Comparison of ENCODE assay signal across 12 mouse cellular contexts in genomic region chr11:48790946-48791345, GRCm38 (mm10). TPM values are rescaled to one million over a fixed set of nuclear protein-coding genes. Genes with fewer than 3 reads are reported as not detected.
DNase-seq lines count a peak whose midpoint lies in the region; ATAC-seq and TF ChIP-seq lines count a peak whose summit lies in the region.
"Had no signal": no experiment of that assay in that cellular context is flagged by ENCODE, and none has a peak within 500 bp of the region (broad histone marks: within the 10 kb centered on the region; RNA-seq: fewer than 3 reads in every experiment).

No protein-coding gene starts in this region.

- H3K9ac ChIP-seq in neural tube, embryonic 15.5 days (replicated peaks), result no peak overlapping the region
- H3K9ac ChIP-seq: hindbrain, embryonic 12.5 days had no signal

- intact Hi-C loops in left cerebral cortex, postnatal 4 days (cut with DNase I), result loop anchor here (2.0 to 5.0 kb wide), 2 partner anchors 68 to 316 kb away; no protein-coding TSS in a partner anchor

- H3K36me3 ChIP-seq in neural tube, embryonic 15.5 days, result no peaks in the 10 kb centered on the region
- H3K36me3 ChIP-seq in kidney, adult 2 months (ENCODE audit: control insufficient read depth, insufficient read depth, low read length), result no peaks in the 10 kb centered on the region
- H3K36me3 ChIP-seq: embryonic facial prominence, embryonic 13.5 days; hindbrain, embryonic 12.5 days; limb, embryonic 13.5 days; midbrain, embryonic 12.5 days had no signal

- H3K27ac ChIP-seq in neural tube, embryonic 15.5 days (replicated peaks), result no peak overlapping the region
- no peak overlapping the region for H3K27ac ChIP-seq in kidney, adult 2 months (ENCODE audit: insufficient read depth, low read depth, low read length)
- H3K27ac ChIP-seq: embryonic facial prominence, embryonic 13.5 days; hindbrain, embryonic 12.5 days; left cerebral cortex, adult 2 months; limb, embryonic 13.5 days; midbrain, embryonic 12.5 days had no signal

- 0 out of 2 replicates have a peak overlapping the region, but pooled peaks have one; percentile 56 for H3K4me2 ChIP-seq in neural tube, embryonic 15.5 days

- 42% methylated on average over 8 of the region's 8 CpGs for WGBS in neural tube, embryonic 15.5 days
- whole genome bisulfite sequencing in kidney, adult 2 months, result 27% methylated on average over 8 of the region's 8 CpGs

- DNase-seq in neural tube, embryonic 10.5 days (ENCODE audit: extremely low spot score, low spot score), result no peak
- DNase-seq in kidney, adult 2 months, result peak; percentile 80
- peak; percentile 61 to 64 for DNase-seq in kidney, postnatal 36 days
- DNase-seq in cerebellum, postnatal 25 days, result no peak
- no peak for DNase-seq in left cerebral cortex, postnatal 4 days
- DNase-seq in gastrocnemius, postnatal 25 days, result no peak

- no peak for TF ChIP-seq POLR2A in kidney, adult 2 months (IDR thresholded peaks at IDR 0.05; ENCODE audit: low read depth, low read length)

- H3K27me3 ChIP-seq in neural tube, embryonic 15.5 days (replicated peaks), result no peaks in the 10 kb centered on the region
- H3K27me3 ChIP-seq in kidney, adult 2 months (replicated peaks; ENCODE audit: control insufficient read depth, insufficient read depth, low read length), result no peaks in the 10 kb centered on the region
- H3K27me3 ChIP-seq: embryonic facial prominence, embryonic 13.5 days; hindbrain, embryonic 12.5 days; limb, embryonic 13.5 days; midbrain, embryonic 12.5 days had no signal

- H3K4me3 ChIP-seq in neural tube, embryonic 15.5 days (replicated peaks), result no peak overlapping the region
- H3K4me3 ChIP-seq in kidney, adult 2 months (ENCODE audit: insufficient read depth, low read depth, low read length), result no peak overlapping the region
- H3K4me3 ChIP-seq: left cerebral cortex, adult 2 months had no signal

- TF ChIP-seq CTCF in kidney, adult 2 months (conservative IDR thresholded peaks at IDR 0.05; ENCODE audit: insufficient read depth, insufficient read length, low read depth, low read length), result no peak

- no peak for ATAC-seq in neural tube, embryonic 15.5 days (ENCODE audit: low FRiP score)

- peaks cover 14% of the 10 kb centered on the region; the same call in 1 of the 2 replicates for H3K4me1 ChIP-seq in neural tube, embryonic 15.5 days
- H3K4me1 ChIP-seq in kidney, adult 2 months (ENCODE audit: control insufficient read depth, insufficient read depth, low read length), result peaks cover 2% of the 10 kb centered on the region; the same call in 1 of the 2 replicates
- H3K4me1 ChIP-seq: embryonic facial prominence, embryonic 13.5 days; midbrain, embryonic 12.5 days had no signal

- H3K9me3 ChIP-seq in neural tube, embryonic 15.5 days (replicated peaks), result no peaks in the 10 kb centered on the region
- H3K9me3 ChIP-seq: embryonic facial prominence, embryonic 13.5 days; hindbrain, embryonic 12.5 days; limb, embryonic 13.5 days; midbrain, embryonic 12.5 days had no signal

RNA-seq across cellular contexts. Expression of gene Rack1, which starts 9.2 kb away (rescaled TPM):
- polyA plus RNA-seq in neural tube, embryonic 15.5 days (2015; fragmentation: Nextera tagmentation; extraction: Ambion mirVana), result 351 and 459 TPM in 2 replicates
- polyA plus RNA-seq in kidney, adult 2 months (2012; rRNA removed), result 1,151 and 1,243 TPM in 2 replicates
- 100 to 1,000 TPM; 486 to 572 TPM for total RNA-seq in left cerebral cortex, postnatal 4 days (2021)
- total RNA-seq in gastrocnemius, postnatal 25 days (2021), result 100 to 1,000 TPM; 321 to 324 TPM

RNA-seq across cellular contexts. Expression of gene Trim41, which starts 26.2 kb away (rescaled TPM):
- 6.4 and 7.3 TPM in 2 replicates for polyA plus RNA-seq in neural tube, embryonic 15.5 days (2015; fragmentation: Nextera tagmentation; extraction: Ambion mirVana)
- 26.3 and 27.3 TPM in 2 replicates for polyA plus RNA-seq in kidney, adult 2 months (2012; rRNA removed)
- total RNA-seq in left cerebral cortex, postnatal 4 days (2021), result 10 to 100 TPM; 53.6 to 54.3 TPM
- total RNA-seq in gastrocnemius, postnatal 25 days (2021), result 10 to 100 TPM; 15.5 to 19.3 TPM

RNA-seq across cellular contexts. Expression of gene Trim7, which starts 35.0 kb away (rescaled TPM):
- 2.1 and 2.6 TPM in 2 replicates for polyA plus RNA-seq in neural tube, embryonic 15.5 days (2015; fragmentation: Nextera tagmentation; extraction: Ambion mirVana)
- 80.3 and 98.8 TPM in 2 replicates for polyA plus RNA-seq in kidney, adult 2 months (2012; rRNA removed)
- 10 to 100 TPM in 1 of 2 experiments, 1 to 10 TPM in 1; 9.4 to 12.4 TPM for total RNA-seq in left cerebral cortex, postnatal 4 days (2021)
- total RNA-seq in gastrocnemius, postnatal 25 days (2021), result 10 to 100 TPM; 57.3 to 57.9 TPM

RNA-seq across cellular contexts. Expression of gene Gm12184, which starts 35.5 kb away (rescaled TPM):
- 2.9 and 3.3 TPM in 2 replicates for polyA plus RNA-seq in neural tube, embryonic 15.5 days (2015; fragmentation: Nextera tagmentation; extraction: Ambion mirVana)
- polyA plus RNA-seq in kidney, adult 2 months (2012; rRNA removed), result 9.7 and 10.4 TPM in 2 replicates
- total RNA-seq in left cerebral cortex, postnatal 4 days (2021), result 1 to 10 TPM in 1 of 2 experiments, under 1 TPM in 1; 0.89 to 2.4 TPM
- 1 to 10 TPM in 1 of 2 experiments, under 1 TPM in 1; 0.67 to 3.2 TPM for total RNA-seq in gastrocnemius, postnatal 25 days (2021)

Comparison
In these comparisons a context has a peak if more than half of its experiments do, and no peak if none do; other contexts are left out.
1. DNase-seq: peak in kidney, adult 2 months (single experiment) and kidney, postnatal 36 days (2 of 2); none in neural tube, embryonic 10.5 days (single experiment), cerebellum, postnatal 25 days (0 of 2), left cerebral cortex, postnatal 4 days (single experiment) and gastrocnemius, postnatal 25 days (single experiment).
2. RNA of gene Trim7, which starts 35.0 kb away (total RNA-seq): 57.3 to 57.9 TPM in gastrocnemius, postnatal 25 days; 9.4 to 12.4 TPM in left cerebral cortex, postnatal 4 days; every median in the first group is over 4 times any median in the second.